Mouse (Mus musculus): ENCODE measurements around the gene Vmn1r23.
"Not testable (repeated sequence)": the region's sequence is repeated elsewhere in the genome, so short reads cannot be mapped to it uniquely, and the experiment has no call there.

The Vmn1r23 gene

DNA sequence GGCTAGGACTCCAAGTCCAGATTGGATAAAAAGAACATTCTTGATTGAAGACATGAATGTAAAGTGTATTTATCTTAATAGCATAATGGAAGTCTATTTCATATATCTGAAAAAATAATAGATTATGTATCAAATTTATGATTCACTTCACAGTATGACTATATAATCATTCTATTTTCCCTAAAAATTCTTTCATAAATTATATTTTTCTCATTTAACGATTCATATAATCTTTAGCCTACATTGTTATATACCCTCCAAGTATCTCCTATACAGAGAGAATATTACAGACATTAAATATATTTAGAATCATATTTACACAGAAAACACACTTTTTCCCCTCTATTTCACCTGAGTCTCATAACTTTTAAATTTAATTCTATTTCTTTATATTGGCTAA is at the start of gene Vmn1r23:
Gene Vmn1r23 (minus strand): TSS at position 101 of the 400 bp plus-strand sequence.
- DNase-seq, result no peak

DNA sequence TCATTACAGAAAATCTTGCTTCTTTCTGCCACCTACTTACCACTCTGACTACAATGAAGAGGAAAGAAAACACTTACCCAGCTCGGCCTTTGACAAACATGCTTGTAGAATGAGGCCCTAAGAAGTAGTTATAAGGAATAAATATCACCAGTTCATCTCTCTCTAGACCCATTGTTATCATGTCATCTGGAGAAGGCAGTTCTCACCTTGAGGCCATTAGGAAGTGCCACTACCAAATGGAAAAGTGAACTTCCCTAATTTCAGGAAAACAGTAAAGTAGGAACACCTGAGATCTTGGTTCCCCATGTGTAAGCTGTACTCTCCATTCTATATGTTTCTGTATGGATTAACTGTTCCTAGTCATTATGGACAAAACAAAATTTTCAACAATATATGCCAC is 34.8 kb upstream of the Vmn1r23 start, which contains the start of gene Vmn1r24:
Gene Vmn1r24 (minus strand): TSS at position 101 of the 400 bp plus-strand sequence.
- not testable (repeated sequence) for DNase-seq

DNA sequence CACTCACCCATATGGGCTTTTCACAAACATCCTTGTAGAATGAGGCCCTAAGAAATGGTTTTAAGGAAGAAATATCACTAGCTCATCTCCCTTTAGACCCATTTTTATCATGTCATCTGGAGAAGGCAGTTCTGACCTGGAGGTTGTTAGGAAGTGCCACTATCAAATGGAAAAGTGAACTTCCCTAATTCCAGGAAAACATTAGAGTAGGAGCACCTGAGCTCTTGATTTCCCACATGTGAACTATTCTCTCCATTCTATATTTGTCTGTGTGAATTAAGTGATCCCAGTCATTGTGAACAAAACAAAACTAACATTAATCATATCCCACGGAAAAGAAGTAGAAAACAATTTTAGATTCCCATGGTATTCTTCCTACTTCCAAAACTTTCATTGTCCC is 18.7 kb downstream of the Vmn1r23 start, which contains the start of gene Vmn1r22:
Gene Vmn1r22 (minus strand): TSS at position 101 of the 400 bp plus-strand sequence.
- DNase-seq, result no peak
